Mouse (Mus musculus) E14TG2a.4 (cell line): ENCODE measurements around the gene Smyd1.

Experiments used
- CTCF ChIP-seq: conservative IDR thresholded peaks from 2 replicates; pipeline ENCODE4 v1.5.1; 2014; ENCODE audit warnings: low read length
- POU5F1 ChIP-seq: IDR thresholded peaks from 2 replicates; pipeline ENCODE4 v1.6.1; 2014; ENCODE audit warnings: low read length, borderline replicate concordance

GRCm38 (mm10) chr6:71224184-71224943 is 97.7 kb downstream of the Smyd1 start:
- TF ChIP-seq CTCF (no peak), POU5F1 (no peak)
